Mouse (Mus musculus): ENCODE results near the gene Tnfaip6. TPM values are rescaled to one million over a fixed set of nuclear protein-coding genes. Genes with fewer than 3 reads are reported as not detected.
A peak's percentile ranks its signal among the peaks of the same experiment; 100 is the strongest.

The Tnfaip6 gene
- polyA plus RNA-seq, 1 experiment from 2014 or later: 68.6 TPM

DNA sequence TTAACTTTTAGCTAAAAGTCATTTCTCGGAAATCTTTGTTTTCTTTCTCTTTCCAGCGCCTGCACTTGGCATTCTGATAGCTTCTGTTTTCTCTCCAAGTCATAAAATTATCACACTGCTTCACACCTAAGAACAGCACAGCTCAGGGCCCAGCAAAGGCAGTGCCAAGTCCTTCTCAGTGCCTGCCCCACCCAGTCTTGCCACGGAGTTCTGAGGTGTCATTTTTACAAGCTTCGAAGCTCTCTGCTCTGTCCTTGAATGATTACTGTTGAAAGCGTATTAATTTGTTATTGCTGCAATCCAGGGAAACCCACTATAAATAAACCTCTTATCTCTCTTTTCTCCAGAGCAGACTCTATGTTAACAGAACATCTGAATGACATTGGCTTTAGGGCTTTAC is 15.7 kb downstream of the Tnfaip6 start:
- DNase-seq (ENCODE audit: low spot score) (no peak), ATAC-seq (replicated peaks; ENCODE audit: insufficient number of reproducible peaks, low FRiP score, low TSS enrichment, low read depth) (no peak)
- H3K4me2 ChIP-seq (ENCODE audit: low read depth, low read length): no peak overlapping the region
- H3K27me3 ChIP-seq (ENCODE audit: control insufficient read depth, insufficient read depth, low read length): no peaks in the 10 kb centered on the region
- no peak overlapping the region for H3K27ac ChIP-seq (replicated peaks; ENCODE audit: low read depth, low read length)
- H3K9ac ChIP-seq (replicated peaks; ENCODE audit: low read length): no peak overlapping the region
- no peaks in the 10 kb centered on the region; the same call in 1 of the 2 replicates for H3K36me3 ChIP-seq (replicated peaks; ENCODE audit: control insufficient read depth, insufficient read depth, low read depth, low read length)
- WGBS: 73% methylated on average over 5 of the region's 5 CpGs
- H3K4me3 ChIP-seq (ENCODE audit: low read depth, low read length): no peak overlapping the region
- no peaks in the 10 kb centered on the region for H3K9me3 ChIP-seq (replicated peaks; ENCODE audit: control insufficient read depth, low read length)
- H3K4me1 ChIP-seq (ENCODE audit: control insufficient read depth, insufficient read depth, low read length): no peaks in the 10 kb centered on the region

DNA sequence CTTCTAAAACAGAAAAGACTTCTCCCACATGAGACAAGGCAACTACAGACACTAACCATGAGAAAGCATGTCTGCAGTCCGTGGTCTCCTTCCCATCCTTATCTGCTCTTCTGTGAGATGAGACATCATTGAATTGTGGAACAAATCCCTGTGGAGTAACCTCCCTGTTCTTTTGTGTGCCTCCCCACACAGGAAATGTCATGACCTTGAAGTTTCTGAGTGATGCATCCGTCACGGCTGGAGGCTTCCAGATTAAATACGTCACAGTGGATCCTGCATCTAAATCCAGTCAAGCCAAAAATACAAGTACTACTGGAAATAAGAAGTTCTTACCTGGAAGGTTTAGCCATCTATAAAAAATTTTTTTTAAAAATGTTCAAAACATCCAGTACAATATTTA is 17.8 kb downstream of the Tnfaip6 start:
- H3K27ac ChIP-seq (replicated peaks; ENCODE audit: low read depth, low read length): no peak overlapping the region
- H3K9me3 ChIP-seq (replicated peaks; ENCODE audit: control insufficient read depth, low read length): no peaks in the 10 kb centered on the region
- H3K4me1 ChIP-seq (ENCODE audit: control insufficient read depth, insufficient read depth, low read length): no peaks in the 10 kb centered on the region
- DNase-seq (ENCODE audit: low spot score): no peak
- no peak overlapping the region for H3K9ac ChIP-seq (replicated peaks; ENCODE audit: low read length)
- ATAC-seq (replicated peaks; ENCODE audit: insufficient number of reproducible peaks, low FRiP score, low TSS enrichment, low read depth): no peak
- 44% methylated on average over 4 of the region's 4 CpGs for WGBS
- H3K36me3 ChIP-seq (replicated peaks; ENCODE audit: control insufficient read depth, insufficient read depth, low read depth, low read length): no peaks in the 10 kb centered on the region; the same call in 1 of the 2 replicates
- no peak overlapping the region for H3K4me2 ChIP-seq (ENCODE audit: low read depth, low read length)
- H3K27me3 ChIP-seq (ENCODE audit: control insufficient read depth, insufficient read depth, low read length): no peaks in the 10 kb centered on the region
- H3K4me3 ChIP-seq (ENCODE audit: low read depth, low read length): no peak overlapping the region

DNA sequence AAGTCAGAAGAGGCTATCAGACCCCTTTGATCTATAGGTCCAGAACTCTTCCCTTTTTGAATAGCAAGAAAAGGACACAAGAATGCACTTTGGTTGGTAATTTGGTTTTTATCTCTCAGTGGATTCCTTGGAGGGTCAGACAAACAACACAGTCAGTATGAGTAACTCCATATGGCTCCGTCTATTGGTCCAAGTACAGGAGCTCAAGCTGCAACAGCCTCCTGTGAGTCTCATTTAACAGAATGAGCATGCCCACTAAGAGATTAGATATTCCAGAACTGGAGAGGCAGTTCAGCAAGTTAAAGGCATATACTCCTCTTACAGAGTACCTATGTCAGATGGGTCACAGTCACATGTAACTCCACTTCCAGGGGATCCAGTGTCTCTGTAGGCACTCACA is 19.3 kb downstream of the Tnfaip6 start:
- no peak for DNase-seq (ENCODE audit: low spot score)
- no peaks in the 10 kb centered on the region for H3K4me1 ChIP-seq (ENCODE audit: control insufficient read depth, insufficient read depth, low read length)
- no peak overlapping the region for H3K9ac ChIP-seq (replicated peaks; ENCODE audit: low read length)

DNA sequence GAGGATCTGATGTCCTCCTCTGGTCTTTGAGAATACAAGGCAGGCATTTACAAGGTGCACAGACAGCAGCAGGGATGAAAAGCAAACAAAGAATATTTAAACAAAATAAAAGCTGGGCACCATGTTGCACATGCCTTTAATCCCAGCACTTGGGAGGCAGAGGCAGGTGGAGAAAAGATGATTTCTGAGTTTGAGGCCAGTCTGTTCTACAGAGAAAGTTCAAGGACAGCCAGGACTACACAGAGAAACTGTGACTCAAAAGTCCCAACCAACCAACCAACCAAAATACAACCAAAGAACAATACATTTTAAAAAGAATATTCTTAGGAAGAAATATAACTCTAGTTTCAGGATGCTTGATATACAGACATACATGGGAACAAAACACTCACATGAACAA is 19.9 kb downstream of the Tnfaip6 start:
- H3K36me3 ChIP-seq (replicated peaks; ENCODE audit: control insufficient read depth, insufficient read depth, low read depth, low read length): no peaks in the 10 kb centered on the region; the same call in 1 of the 2 replicates
- DNase-seq (ENCODE audit: low spot score) (no peak), ATAC-seq (replicated peaks; ENCODE audit: insufficient number of reproducible peaks, low FRiP score, low TSS enrichment, low read depth) (no peak)
- H3K4me3 ChIP-seq (ENCODE audit: low read depth, low read length): no peak overlapping the region
- no peak overlapping the region for H3K27ac ChIP-seq (replicated peaks; ENCODE audit: low read depth, low read length)
- H3K4me2 ChIP-seq (ENCODE audit: low read depth, low read length): no peak overlapping the region
- no peak overlapping the region for H3K9ac ChIP-seq (replicated peaks; ENCODE audit: low read length)
- H3K27me3 ChIP-seq (ENCODE audit: control insufficient read depth, insufficient read depth, low read length): no peaks in the 10 kb centered on the region
- no peaks in the 10 kb centered on the region for H3K4me1 ChIP-seq (ENCODE audit: control insufficient read depth, insufficient read depth, low read length)
- no peaks in the 10 kb centered on the region for H3K9me3 ChIP-seq (replicated peaks; ENCODE audit: control insufficient read depth, low read length)

More for the DNA sequence above, 19.3 kb downstream of the Tnfaip6 start:
- ATAC-seq (replicated peaks; ENCODE audit: insufficient number of reproducible peaks, low FRiP score, low TSS enrichment, low read depth): no peak
- Histone ChIP-seq H3K27ac (replicated peaks; ENCODE audit: low read depth, low read length) (no peak overlapping the region), H3K9me3 (replicated peaks; ENCODE audit: control insufficient read depth, low read length) (no peaks in the 10 kb centered on the region), H3K4me2 (ENCODE audit: low read depth, low read length) (no peak overlapping the region), H3K4me3 (ENCODE audit: low read depth, low read length) (no peak overlapping the region), H3K27me3 (ENCODE audit: control insufficient read depth, insufficient read depth, low read length) (no peaks in the 10 kb centered on the region), H3K36me3 (replicated peaks; ENCODE audit: control insufficient read depth, insufficient read depth, low read depth, low read length) (no peaks in the 10 kb centered on the region; the same call in 1 of the 2 replicates)
- 72% methylated on average over 1 of the region's 1 CpGs for WGBS

DNA sequence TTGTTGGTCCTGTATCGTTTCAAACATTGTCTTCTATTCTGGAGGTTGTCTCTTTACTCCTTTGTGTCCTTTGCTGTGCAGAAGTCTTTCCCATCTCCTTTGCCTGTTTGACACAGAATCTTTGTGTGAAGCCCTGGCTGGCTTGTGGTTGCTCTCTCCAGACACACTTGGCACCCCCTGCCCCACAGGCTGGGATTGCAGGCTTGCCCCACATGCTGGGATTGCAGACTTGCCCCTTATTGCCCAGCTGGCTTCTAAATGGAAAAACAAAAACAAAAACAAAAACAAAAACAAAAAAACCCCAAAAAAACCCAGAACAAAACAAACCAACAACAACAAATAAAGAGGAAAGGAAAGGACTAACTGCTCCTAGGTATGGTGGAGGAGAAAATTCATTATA is 30.8 kb downstream of the Tnfaip6 start:
- no peak for DNase-seq (ENCODE audit: low spot score)
- Histone ChIP-seq H3K27ac (replicated peaks; ENCODE audit: low read depth, low read length) (no peak overlapping the region), H3K4me2 (ENCODE audit: low read depth, low read length) (no peak overlapping the region), H3K9me3 (replicated peaks; ENCODE audit: control insufficient read depth, low read length) (no peaks in the 10 kb centered on the region), H3K27me3 (ENCODE audit: control insufficient read depth, insufficient read depth, low read length) (no peaks in the 10 kb centered on the region), H3K36me3 (replicated peaks; ENCODE audit: control insufficient read depth, insufficient read depth, low read depth, low read length) (no peaks in the 10 kb centered on the region), H3K4me1 (ENCODE audit: control insufficient read depth, insufficient read depth, low read length) (no peaks in the 10 kb centered on the region), H3K9ac (replicated peaks; ENCODE audit: low read length) (no peak overlapping the region), H3K4me3 (ENCODE audit: low read depth, low read length) (no peak overlapping the region)
- ATAC-seq (replicated peaks; ENCODE audit: insufficient number of reproducible peaks, low FRiP score, low TSS enrichment, low read depth): no peak
- 74% methylated on average over 1 of the region's 1 CpGs for WGBS

DNA sequence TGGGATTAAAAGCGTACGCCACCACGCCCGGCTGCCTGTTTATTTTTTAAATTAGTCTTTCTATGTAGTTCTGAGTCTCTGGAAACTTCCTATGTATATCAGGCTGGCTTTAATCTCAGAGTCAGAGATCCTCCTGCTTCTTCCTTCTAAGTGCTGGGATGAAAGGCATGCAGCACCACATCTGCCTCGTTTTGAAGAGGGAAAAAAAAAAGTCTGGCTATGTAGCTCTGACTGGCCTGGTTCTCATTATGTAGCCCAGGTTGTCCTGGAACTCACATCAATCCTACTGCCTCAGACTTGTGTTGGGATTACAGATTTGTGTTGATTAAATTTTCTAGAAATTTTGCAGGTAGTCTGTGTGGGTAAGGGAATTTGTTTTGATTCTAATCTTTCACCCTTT is 33.0 kb downstream of the Tnfaip6 start:
- Histone ChIP-seq H3K9me3 (replicated peaks; ENCODE audit: control insufficient read depth, low read length) (no peaks in the 10 kb centered on the region), H3K4me3 (ENCODE audit: low read depth, low read length) (no peak overlapping the region), H3K9ac (replicated peaks; ENCODE audit: low read length) (no peak overlapping the region), H3K4me2 (ENCODE audit: low read depth, low read length) (no peak overlapping the region), H3K4me1 (ENCODE audit: control insufficient read depth, insufficient read depth, low read length) (no peaks in the 10 kb centered on the region), H3K27ac (replicated peaks; ENCODE audit: low read depth, low read length) (no peak overlapping the region), H3K27me3 (ENCODE audit: control insufficient read depth, insufficient read depth, low read length) (no peaks in the 10 kb centered on the region), H3K36me3 (replicated peaks; ENCODE audit: control insufficient read depth, insufficient read depth, low read depth, low read length) (peaks cover 3% of the 10 kb centered on the region)
- WGBS: 81% methylated on average over 5 of the region's 5 CpGs
- ATAC-seq (replicated peaks; ENCODE audit: insufficient number of reproducible peaks, low FRiP score, low TSS enrichment, low read depth) (no peak), DNase-seq (ENCODE audit: low spot score) (no peak)

DNA sequence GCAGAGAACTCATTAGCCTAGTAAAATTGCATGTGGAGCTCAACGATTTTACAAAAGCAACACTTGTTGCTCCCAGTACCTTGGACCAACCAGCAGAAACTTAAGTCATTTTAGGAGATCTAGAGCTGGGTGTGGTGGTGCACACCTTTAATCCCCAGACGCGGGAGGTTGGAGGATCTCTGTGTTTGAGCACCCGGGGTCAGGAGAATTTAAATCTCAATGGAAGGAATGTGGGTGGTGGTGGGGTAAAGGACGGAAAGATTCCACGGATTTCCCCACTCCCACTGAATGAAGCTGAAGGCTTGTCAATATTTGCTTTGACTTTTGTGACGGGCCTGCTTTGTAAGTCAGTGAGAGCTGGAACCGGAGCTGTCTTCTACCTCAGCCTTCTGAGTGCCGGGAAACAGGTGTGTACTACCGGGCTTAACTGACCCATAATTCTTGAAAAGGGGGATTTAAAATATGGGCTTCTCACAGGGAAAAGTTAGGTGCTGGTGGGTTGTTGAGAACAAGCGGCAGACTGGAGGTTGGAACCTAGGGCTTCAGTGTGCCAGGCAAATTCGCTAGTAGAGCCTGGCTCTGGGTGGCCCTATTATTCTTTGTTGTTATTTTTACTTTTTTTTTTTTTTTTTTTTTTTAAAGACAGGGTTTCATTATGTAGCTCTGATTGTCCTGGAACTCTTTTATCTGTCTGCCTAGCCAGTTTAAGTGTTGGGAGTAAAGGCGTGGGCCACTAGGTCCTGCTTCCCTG is 33.6 kb downstream of the Tnfaip6 start:
- Histone ChIP-seq H3K4me3 (ENCODE audit: low read depth, low read length) (peak overlapping the region; percentile 99), H3K27me3 (ENCODE audit: control insufficient read depth, insufficient read depth, low read length) (no peaks in the 10 kb centered on the region), H3K4me1 (ENCODE audit: control insufficient read depth, insufficient read depth, low read length) (no peaks in the 10 kb centered on the region), H3K4me2 (ENCODE audit: low read depth, low read length) (no peak overlapping the region; the same call in 1 of the 2 replicates), H3K27ac (replicated peaks; ENCODE audit: low read depth, low read length) (no peak overlapping the region), H3K9ac (replicated peaks; ENCODE audit: low read length) (peak overlapping the region; percentile 7; the same call in 1 of the 2 replicates), H3K36me3 (replicated peaks; ENCODE audit: control insufficient read depth, insufficient read depth, low read depth, low read length) (peaks cover 3% of the 10 kb centered on the region), H3K9me3 (replicated peaks; ENCODE audit: control insufficient read depth, low read length) (no peaks in the 10 kb centered on the region)
- no peak for ATAC-seq (replicated peaks; ENCODE audit: insufficient number of reproducible peaks, low FRiP score, low TSS enrichment, low read depth)
- no peak for DNase-seq (ENCODE audit: low spot score)
- 29% methylated on average over 13 of the region's 13 CpGs for WGBS

DNA sequence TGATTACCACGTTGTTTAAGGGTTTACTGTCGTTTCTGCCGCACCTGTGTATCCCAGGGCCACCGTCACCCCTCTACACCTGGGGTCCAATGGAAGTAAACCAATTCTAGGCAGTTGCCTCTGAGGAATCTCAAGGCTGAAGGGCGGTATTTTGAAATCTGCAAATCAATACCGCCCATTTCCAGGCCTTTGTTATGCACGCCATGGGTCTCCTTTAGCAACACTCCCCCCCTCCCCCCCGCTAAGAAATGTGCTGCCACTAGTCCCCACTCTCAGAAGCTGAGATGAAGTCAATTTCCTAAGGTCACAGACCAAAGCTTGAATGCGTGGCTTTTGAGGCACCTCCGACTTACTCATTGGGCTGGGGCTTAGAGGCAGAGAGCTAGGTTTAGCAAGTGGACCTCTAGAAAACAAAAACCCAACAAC is 34.3 kb downstream of the Tnfaip6 start:
- ATAC-seq (replicated peaks; ENCODE audit: insufficient number of reproducible peaks, low FRiP score, low TSS enrichment, low read depth): peak; percentile 32

More for the DNA sequence above, 34.3 kb downstream of the Tnfaip6 start:
- Histone ChIP-seq H3K9ac (replicated peaks; ENCODE audit: low read length) (peak overlapping the region; percentile 96), H3K36me3 (replicated peaks; ENCODE audit: control insufficient read depth, insufficient read depth, low read depth, low read length) (peaks cover 3% of the 10 kb centered on the region), H3K27ac (replicated peaks; ENCODE audit: low read depth, low read length) (no peak overlapping the region; the same call in 1 of the 2 replicates), H3K4me3 (ENCODE audit: low read depth, low read length) (peak overlapping the region; percentile 99), H3K4me1 (ENCODE audit: control insufficient read depth, insufficient read depth, low read length) (no peaks in the 10 kb centered on the region), H3K27me3 (ENCODE audit: control insufficient read depth, insufficient read depth, low read length) (no peaks in the 10 kb centered on the region), H3K9me3 (replicated peaks; ENCODE audit: control insufficient read depth, low read length) (no peaks in the 10 kb centered on the region), H3K4me2 (ENCODE audit: low read depth, low read length) (peak overlapping the region; percentile 63)
- WGBS: 2% methylated on average over 10 of the region's 10 CpGs
- peak; percentile 56 for DNase-seq (ENCODE audit: low spot score)

All from embryonic facial prominence, embryonic 11.5 days (tissue).